Mouse (Mus musculus) forebrain, embryonic 11.5 days (tissue): ENCODE data around the gene Gm11549. TPM values are rescaled to one million over a fixed set of nuclear protein-coding genes. Genes with fewer than 3 reads are reported as not detected.

Experiments used
- ATAC-seq: fragments of 200-750 bp; cut with Nextera tagmentation; replicated peaks from 2 replicates; pipeline ENCODE4 v1.8.0; 2017; ENCODE audit warnings: moderate TSS enrichment; ENCODE audit not compliant: low FRiP score
- DNase-seq: peaks from one replicate; pipeline ENCODE4 v3.0.0-alpha.2; 2017; ENCODE audit warnings: low spot score
- H3K27ac ChIP-seq: fragments of 300-500 bp; sonication (generic); 2 replicates; pipeline ENCODE4 v1.5.1; 2014; ENCODE audit warnings: low read depth, low read length
- H3K27me3 ChIP-seq: fragments of 300-500 bp; sonication (generic); 2 replicates; pipeline ENCODE4 v1.6.1; 2014; ENCODE audit warnings: mild to moderate bottlenecking, low read length, mixed read lengths; ENCODE audit not compliant: control insufficient read depth, insufficient read depth
- H3K36me3 ChIP-seq: fragments of 300-500 bp; sonication (generic); 2 replicates; pipeline ENCODE4 v1.6.1; 2014; ENCODE audit warnings: mild to moderate bottlenecking, low read length, moderate library complexity, mixed read lengths; ENCODE audit not compliant: control insufficient read depth, insufficient read depth
- H3K4me1 ChIP-seq: fragments of 300-500 bp; sonication (generic); replicated peaks from 2 replicates; pipeline ENCODE4 v1.6.1; 2014; ENCODE audit warnings: low read length, mixed read lengths; ENCODE audit not compliant: control insufficient read depth, insufficient read depth
- H3K4me2 ChIP-seq: fragments of 300-500 bp; sonication (generic); 2 replicates; pipeline ENCODE4 v1.6.1; 2014; ENCODE audit warnings: low read depth, mild to moderate bottlenecking, low read length, moderate library complexity, mixed read lengths; ENCODE audit not compliant: severe bottlenecking
- H3K4me3 ChIP-seq: fragments of 300-500 bp; sonication (generic); 2 replicates; pipeline ENCODE4 v1.5.1; 2014; ENCODE audit warnings: low read depth, low read length
- H3K9ac ChIP-seq: fragments of 300-500 bp; sonication (generic); 2 replicates; pipeline ENCODE4 v1.6.1; 2014; ENCODE audit warnings: low read length
- H3K9me3 ChIP-seq: fragments of 300-500 bp; sonication (generic); 2 replicates; pipeline ENCODE4 v1.6.1; 2016; ENCODE audit warnings: low read length, mixed read lengths; ENCODE audit not compliant: control insufficient read depth
- WGBS: fragments of 180-500 bp; shearing (Covaris S2); extraction: QIAGEN DNeasy Blood & Tissue Kit; methylation state at CpG from one replicate; pipeline ENCODE4 v1.1.7; 2014; 5-methylcytosine and 5-hydroxymethylcytosine counted together
- polyA plus RNA-seq: library from polyadenylated mRNA; unstranded; fragments of >200 nt; fragmentation: Nextera tagmentation; extraction: Ambion mirVana; gene quantifications from 2 replicates; pipeline ENCODE4 v1.2.1, GENCODE M21; 2014

Gm11549 gene
- polyA plus RNA-seq, 1 experiment from 2014 or later = 0.99 TPM

DNA sequence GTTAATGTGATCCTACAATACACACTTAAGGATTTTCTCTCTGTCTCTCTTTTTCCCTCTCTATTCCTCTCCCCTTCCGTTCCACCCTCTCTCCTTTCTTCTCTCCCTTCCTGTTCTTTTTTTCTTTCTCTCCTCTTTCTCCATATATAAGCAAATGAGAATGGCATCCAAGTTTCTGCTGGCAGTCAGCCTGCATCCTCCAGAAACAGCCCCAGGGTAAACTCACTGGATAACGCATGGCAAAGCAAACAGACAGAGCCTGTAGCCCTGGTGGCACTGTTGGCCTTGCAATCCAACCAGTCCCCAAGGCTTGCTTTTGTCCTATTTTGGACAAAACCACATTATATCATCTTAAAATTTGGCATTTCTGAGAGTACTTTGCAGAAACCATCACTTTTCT lies 9.6 kb upstream of the Gm11549 start:
- no peaks in the 10 kb centered on the region for H3K9me3 ChIP-seq
- peaks cover 2% of the 10 kb centered on the region; the same call in 1 of the 2 replicates for H3K27me3 ChIP-seq
- H3K4me1 ChIP-seq = no peaks in the 10 kb centered on the region
- no peak overlapping the region for H3K4me2 ChIP-seq
- no peak overlapping the region for H3K4me3 ChIP-seq
- WGBS = 45% methylated on average over 2 of the region's 2 CpGs
- DNase-seq = no peak
- ATAC-seq = no peak
- H3K27ac ChIP-seq = no peak overlapping the region
- H3K9ac ChIP-seq = no peak overlapping the region
- no peaks in the 10 kb centered on the region for H3K36me3 ChIP-seq

DNA sequence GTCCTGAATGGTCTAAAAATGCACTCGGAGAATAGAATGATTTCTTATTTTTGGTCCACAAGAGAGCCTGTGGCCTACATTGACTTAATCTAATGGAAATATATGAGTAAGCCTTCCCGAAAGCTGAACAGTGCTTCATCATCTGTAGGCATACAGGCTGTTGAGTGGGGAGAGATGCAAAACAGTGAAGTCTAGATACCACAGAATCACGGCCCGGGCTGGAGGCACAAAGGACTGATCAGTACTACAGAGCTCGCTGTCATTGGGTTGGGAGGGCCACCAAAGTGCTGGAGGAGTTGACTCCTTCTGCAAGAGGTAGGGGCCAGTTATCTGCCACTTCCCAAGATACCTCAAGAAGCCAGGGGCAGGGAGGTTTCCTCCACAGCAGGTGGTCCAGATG lies 9.2 kb upstream of the Gm11549 start:
- no peaks in the 10 kb centered on the region for H3K4me1 ChIP-seq
- no peak overlapping the region for H3K4me2 ChIP-seq
- no peak overlapping the region for H3K9ac ChIP-seq
- no peak overlapping the region for H3K4me3 ChIP-seq
- no peak overlapping the region for H3K27ac ChIP-seq
- ATAC-seq (no peak), DNase-seq (no peak)
- 82% methylated on average over 5 of the region's 5 CpGs for WGBS
- H3K27me3 ChIP-seq = peaks cover 2% of the 10 kb centered on the region; the same call in 1 of the 2 replicates
- H3K9me3 ChIP-seq = no peaks in the 10 kb centered on the region
- no peaks in the 10 kb centered on the region for H3K36me3 ChIP-seq

DNA sequence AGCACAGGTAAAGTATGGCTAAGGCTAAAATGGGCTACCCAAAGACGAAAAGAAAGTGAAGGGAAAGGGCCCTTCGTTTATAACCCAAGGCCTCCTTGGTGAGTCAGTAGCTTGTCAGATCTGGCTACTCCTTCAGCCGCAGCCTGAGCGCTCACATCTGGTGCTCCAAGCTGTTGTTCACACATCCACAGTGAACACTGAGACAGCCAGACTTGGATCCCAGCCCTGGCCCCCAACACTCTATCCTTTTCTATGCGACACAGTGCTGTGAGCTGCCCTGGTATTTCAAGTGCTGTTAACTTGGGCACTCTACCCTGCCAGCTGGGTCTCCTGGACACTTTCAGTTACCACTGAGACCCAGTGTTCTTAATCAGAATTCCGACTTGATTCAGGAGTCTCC lies 8.7 kb upstream of the Gm11549 start:
- Histone ChIP-seq H3K4me1 (no peaks in the 10 kb centered on the region), H3K36me3 (no peaks in the 10 kb centered on the region), H3K4me2 (no peak overlapping the region), H3K9me3 (no peaks in the 10 kb centered on the region), H3K4me3 (no peak overlapping the region), H3K27ac (no peak overlapping the region), H3K9ac (no peak overlapping the region), H3K27me3 (peaks cover 2% of the 10 kb centered on the region; the same call in 1 of the 2 replicates)
- ATAC-seq (no peak), DNase-seq (no peak)
- 92% methylated on average over 6 of the region's 6 CpGs for WGBS

DNA sequence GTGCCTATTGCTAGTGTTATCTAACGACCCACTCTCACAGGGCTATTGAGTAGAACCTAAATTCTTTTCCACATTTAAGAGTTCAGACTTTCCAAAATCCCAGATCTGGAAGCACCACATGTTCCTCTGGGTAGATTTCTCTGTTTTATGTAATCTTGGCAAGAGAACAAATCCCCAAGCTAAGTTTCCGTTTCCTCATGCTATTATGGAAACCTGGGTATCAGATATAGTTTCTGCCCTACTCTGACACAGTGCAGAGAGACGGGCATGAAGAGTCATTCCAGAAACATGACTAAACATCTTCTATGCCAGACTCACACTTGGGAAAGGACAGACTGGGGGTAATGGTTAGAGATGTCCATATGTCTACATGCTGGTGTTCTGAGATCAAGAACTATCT lies 2.9 kb upstream of the Gm11549 start:
- H3K27me3 ChIP-seq = peaks cover 15% of the 10 kb centered on the region
- H3K27ac ChIP-seq = no peak overlapping the region
- 0 out of 2 replicates have a peak, but pooled peaks cover 5% of the 10 kb centered on the region for H3K4me1 ChIP-seq
- no peak overlapping the region for H3K4me2 ChIP-seq
- WGBS = 84% methylated on average over 3 of the region's 3 CpGs
- H3K4me3 ChIP-seq = no peak overlapping the region
- ATAC-seq (no peak), DNase-seq (no peak)
- H3K36me3 ChIP-seq = no peaks in the 10 kb centered on the region
- no peaks in the 10 kb centered on the region for H3K9me3 ChIP-seq
- no peak overlapping the region for H3K9ac ChIP-seq

DNA sequence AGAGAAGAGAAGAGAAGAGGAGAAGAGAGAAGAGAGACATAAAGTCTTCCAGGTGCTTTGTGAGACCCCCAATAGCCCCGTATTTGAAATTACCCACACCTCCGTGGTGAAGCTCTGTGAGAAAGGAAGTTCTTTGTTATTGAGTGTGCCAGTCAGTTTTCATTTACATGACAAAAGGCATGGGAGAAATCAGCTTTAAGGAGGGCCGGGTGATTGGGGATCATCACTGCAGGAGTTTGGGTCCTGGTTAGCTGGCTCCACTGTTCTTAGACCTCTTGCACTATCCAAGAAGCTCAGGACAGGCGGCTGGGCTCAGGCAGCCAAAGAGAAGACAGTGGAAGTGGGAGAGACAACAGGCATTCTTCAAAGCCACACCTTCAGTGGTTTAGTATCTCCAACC lies 524 bp upstream of the Gm11549 start:
- DNase-seq (no peak), ATAC-seq (no peak)
- peaks cover 15% of the 10 kb centered on the region for H3K27me3 ChIP-seq
- H3K36me3 ChIP-seq = no peaks in the 10 kb centered on the region
- H3K9me3 ChIP-seq = no peaks in the 10 kb centered on the region
- WGBS = 0% methylated on average over 4 of the region's 4 CpGs
- H3K27ac ChIP-seq = no peak overlapping the region
- H3K9ac ChIP-seq = no peak overlapping the region
- 0 out of 2 replicates have a peak, but pooled peaks cover 5% of the 10 kb centered on the region for H3K4me1 ChIP-seq
- H3K4me2 ChIP-seq = 0 out of 2 replicates have a peak overlapping the region, but pooled peaks have one; percentile 22
- no peak overlapping the region for H3K4me3 ChIP-seq

DNA sequence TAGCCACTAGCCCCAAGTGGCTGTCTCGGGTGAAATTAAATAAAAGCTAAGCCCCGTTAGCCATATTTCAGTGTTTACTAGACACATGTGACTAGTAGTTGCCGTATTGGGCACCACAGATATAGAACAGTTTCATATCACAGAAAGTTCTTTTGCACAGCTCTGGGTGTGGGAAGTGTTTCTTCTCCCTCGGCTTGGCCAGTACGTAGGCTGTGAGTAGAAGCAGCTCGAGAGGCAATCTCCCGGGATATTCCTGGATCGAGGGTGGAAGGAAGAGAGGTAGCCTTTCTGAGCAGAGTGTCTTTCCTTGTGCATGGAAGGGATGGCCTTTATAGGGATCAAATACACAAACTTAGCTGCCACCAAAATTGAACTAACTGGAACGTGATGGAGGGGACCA lies 5.4 kb downstream of the Gm11549 start:
- Histone ChIP-seq H3K4me3 (no peak overlapping the region), H3K36me3 (no peaks in the 10 kb centered on the region), H3K27ac (no peak overlapping the region), H3K4me2 (no peak overlapping the region), H3K9ac (no peak overlapping the region), H3K4me1 (0 out of 2 replicates have a peak, but pooled peaks cover 3% of the 10 kb centered on the region), H3K9me3 (no peaks in the 10 kb centered on the region), H3K27me3 (peaks cover 10% of the 10 kb centered on the region)
- 92% methylated on average over 9 of the region's 9 CpGs for WGBS
- DNase-seq (peak; percentile 31), ATAC-seq (no peak)

DNA sequence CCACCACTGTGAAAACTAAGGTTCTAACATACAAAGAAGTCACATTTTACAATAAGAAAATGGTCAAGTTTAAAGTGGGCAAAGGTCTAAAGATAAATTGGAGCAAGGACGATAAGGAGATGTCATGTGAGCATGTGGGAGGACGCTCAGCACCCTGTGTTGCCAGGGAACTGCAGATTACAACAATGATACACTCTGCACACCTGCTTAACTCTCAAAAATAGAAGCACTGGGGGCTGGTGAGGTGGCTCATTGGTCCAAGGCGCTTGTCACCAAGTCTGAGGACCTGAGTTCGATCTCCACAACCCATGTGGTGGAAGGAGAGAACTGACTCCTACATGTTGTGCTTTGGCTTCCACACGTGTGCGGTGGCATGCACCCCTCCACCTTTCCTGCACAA lies 10.1 kb downstream of the Gm11549 start:
- 94% methylated on average over 6 of the region's 6 CpGs for WGBS
- Histone ChIP-seq H3K9me3 (no peaks in the 10 kb centered on the region), H3K4me2 (no peak overlapping the region), H3K36me3 (no peaks in the 10 kb centered on the region), H3K27ac (no peak overlapping the region), H3K9ac (no peak overlapping the region), H3K4me1 (no peaks in the 10 kb centered on the region), H3K27me3 (no peaks in the 10 kb centered on the region), H3K4me3 (no peak overlapping the region)
- ATAC-seq = no peak
- no peak for DNase-seq

DNA sequence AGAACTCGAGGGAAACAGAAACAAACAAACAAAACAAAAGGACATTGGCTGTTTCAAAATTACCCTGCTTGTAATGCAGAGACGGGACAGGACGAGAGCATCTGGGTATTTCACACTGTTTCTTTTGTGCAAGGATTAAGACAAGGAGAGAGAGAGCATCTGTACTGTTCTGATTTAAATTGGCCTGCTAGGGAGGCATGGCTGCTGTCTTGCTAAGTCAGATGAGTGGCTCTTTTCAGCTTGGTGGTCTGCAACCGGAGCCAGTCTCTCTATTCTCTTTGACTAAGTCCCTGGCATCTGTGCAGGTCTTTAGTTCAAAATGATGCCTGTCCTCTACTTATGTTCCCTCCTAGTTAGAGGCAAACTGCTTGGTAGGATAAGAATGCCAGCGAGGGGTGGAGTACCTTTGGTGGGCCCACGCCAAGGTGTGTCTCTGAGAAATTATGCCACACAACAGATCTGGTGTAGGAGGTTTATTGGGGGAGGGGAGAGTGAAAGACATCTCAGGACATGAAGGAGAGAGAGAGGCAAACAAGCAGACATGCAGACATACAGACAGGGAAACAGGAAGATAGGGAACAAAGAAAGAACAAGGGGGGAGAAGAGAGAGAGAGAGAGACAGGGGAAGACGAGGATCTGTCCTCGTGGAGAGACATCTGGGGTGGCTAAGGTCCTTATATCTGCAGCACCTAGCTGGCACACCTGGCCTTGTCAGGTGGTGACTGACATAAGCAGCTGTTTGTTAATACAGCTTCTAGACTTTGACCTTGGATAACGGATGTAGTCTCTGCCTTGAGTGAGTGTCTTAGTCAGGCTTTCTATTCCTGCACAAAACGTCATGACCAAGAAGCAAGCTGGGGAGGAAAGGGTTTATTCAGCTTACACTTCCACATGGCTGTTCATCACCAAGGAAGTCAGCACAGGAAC lies 15.5 kb downstream of the Gm11549 start:
- no peak for DNase-seq
- H3K27ac ChIP-seq = peak overlapping the region; percentile 47; the same call in 1 of the 2 replicates
- H3K4me2 ChIP-seq = no peak overlapping the region
- no peaks in the 10 kb centered on the region for H3K9me3 ChIP-seq
- no peaks in the 10 kb centered on the region for H3K4me1 ChIP-seq
- no peak overlapping the region for H3K4me3 ChIP-seq
- no peaks in the 10 kb centered on the region for H3K27me3 ChIP-seq
- H3K9ac ChIP-seq = no peak overlapping the region
- 53% methylated on average over 10 of the region's 10 CpGs for WGBS
- no peaks in the 10 kb centered on the region for H3K36me3 ChIP-seq
- peak; percentile 42; the same call in 1 of the 2 replicates for ATAC-seq

DNA sequence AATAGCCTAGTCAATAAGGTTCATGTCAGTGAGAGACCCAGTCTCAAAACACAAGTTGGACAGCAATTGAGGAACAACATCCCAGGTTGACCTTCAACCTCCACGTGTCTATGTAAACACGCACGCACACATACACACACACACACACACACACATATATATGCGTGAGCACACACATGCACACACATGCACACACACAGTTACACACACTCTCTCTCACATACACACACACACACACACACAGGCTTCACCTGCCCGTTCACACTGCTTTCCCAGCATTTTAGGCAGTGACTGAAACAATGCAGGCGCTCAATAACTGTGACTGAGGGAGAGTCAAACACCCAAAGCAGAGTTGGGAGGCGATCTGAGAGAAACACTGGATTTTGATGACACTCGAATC lies 16.3 kb downstream of the Gm11549 start:
- WGBS = 78% methylated on average over 8 of the region's 8 CpGs
- H3K4me3 ChIP-seq = no peak overlapping the region
- H3K27ac ChIP-seq = no peak overlapping the region

More for the DNA sequence above, 16.3 kb downstream of the Gm11549 start:
- ATAC-seq (no peak), DNase-seq (no peak)
- Histone ChIP-seq H3K27me3 (no peaks in the 10 kb centered on the region), H3K9me3 (no peaks in the 10 kb centered on the region), H3K36me3 (no peaks in the 10 kb centered on the region), H3K4me1 (no peaks in the 10 kb centered on the region), H3K9ac (no peak overlapping the region), H3K4me2 (no peak overlapping the region)
